Mouse (Mus musculus) lung, postnatal 0 days (tissue): ENCODE data around the gene Fut1. TPM values are rescaled to one million over a fixed set of nuclear protein-coding genes. Genes with fewer than 3 reads are reported as not detected.

Experiments
- ATAC-seq: fragments of 200-750 bp; cut with Nextera tagmentation; 2 replicates; pipeline ENCODE4 v1.8.0; 2017; ENCODE audit warnings: moderate library complexity
- DNase-seq: peaks from one replicate; pipeline ENCODE4 v3.0.0-alpha.2; 2016; ENCODE audit warnings: low spot score
- H3K27ac ChIP-seq: fragments of 300-500 bp; sonication (generic); 2 replicates; pipeline ENCODE4 v1.5.1; 2014; ENCODE audit warnings: antibody characterized with exemption, mild to moderate bottlenecking, low read length, mixed read lengths
- H3K27me3 ChIP-seq: fragments of 300-500 bp; sonication (generic); replicated peaks from 2 replicates; pipeline ENCODE4 v1.6.1; 2014; ENCODE audit warnings: low read length, mixed read lengths; ENCODE audit not compliant: insufficient read depth
- H3K36me3 ChIP-seq: fragments of 300-500 bp; sonication (generic); 2 replicates; pipeline ENCODE4 v1.6.1; 2014; ENCODE audit warnings: low read length, mixed read lengths; ENCODE audit not compliant: insufficient read depth
- H3K4me1 ChIP-seq: fragments of 300-500 bp; sonication (generic); 2 replicates; pipeline ENCODE4 v1.6.1; 2014; ENCODE audit warnings: antibody characterized with exemption, low read depth, low read length, mixed read lengths; ENCODE audit not compliant: insufficient read depth
- H3K4me2 ChIP-seq: fragments of 300-500 bp; sonication (generic); replicated peaks from 2 replicates; pipeline ENCODE4 v1.6.1; 2014; ENCODE audit warnings: low read depth, mild to moderate bottlenecking, low read length, moderate library complexity, mixed read lengths
- H3K4me3 ChIP-seq: fragments of 300-500 bp; sonication (generic); 2 replicates; pipeline ENCODE4 v1.5.1; 2014; ENCODE audit warnings: low read depth, low read length
- H3K9ac ChIP-seq: fragments of 300-500 bp; sonication (generic); replicated peaks from 2 replicates; pipeline ENCODE4 v1.6.1; 2014; ENCODE audit warnings: low read depth, mild to moderate bottlenecking
- H3K9me3 ChIP-seq: fragments of 300-500 bp; sonication (generic); 2 replicates; pipeline ENCODE4 v1.6.1; 2016; ENCODE audit warnings: low read length, mixed read lengths
- CTCF ChIP-seq: IDR thresholded peaks from 2 replicates; pipeline ENCODE4 v1.5.1; 2016; ENCODE audit warnings: antibody characterized with exemption, mild to moderate bottlenecking
- EP300 ChIP-seq: IDR thresholded peaks from 2 replicates; pipeline ENCODE4 v1.6.1; 2016; ENCODE audit warnings: antibody characterized with exemption, mild to moderate bottlenecking, control low read depth
- WGBS: fragments of 180-500 bp; shearing (Covaris S2); extraction: QIAGEN DNeasy Blood & Tissue Kit; methylation state at CpG from one replicate; pipeline ENCODE4 v1.1.7; 2014; 5-methylcytosine and 5-hydroxymethylcytosine counted together
- polyA plus RNA-seq: library from polyadenylated mRNA; unstranded; fragments of >200 nt; fragmentation: Nextera tagmentation; extraction: Ambion mirVana; gene quantifications from 2 replicates; pipeline ENCODE4 v1.2.1, GENCODE M21; 2015

The Fut1 gene
- polyA plus RNA-seq, 1 experiment from 2014 or later = 0.13 TPM

GRCm38 (mm10) chr7:45621443-45621842 is 4.4 kb downstream of the Fut1 start, which contains the start of gene Izumo1:
Izumo1 (plus strand) TSS chr7:45621811.
- WGBS = 28% methylated on average over 9 of the region's 9 CpGs
- DNase-seq = no peak
- Histone ChIP-seq H3K4me1 (0 out of 2 replicates have a peak, but pooled peaks cover 6% of the 10 kb centered on the region), H3K9ac (no peak within 1 kb of the TSS), H3K27me3 (peaks cover 7% of the 10 kb centered on the region; the same call in 1 of the 2 replicates), H3K4me2 (no peak within 1 kb of the TSS), H3K36me3 (no peaks in the 10 kb centered on the region), H3K9me3 (no peaks in the 10 kb centered on the region), H3K4me3 (no peak within 1 kb of the TSS), H3K27ac (no peak within 1 kb of the TSS)
- peak; percentile 42; the same call in 1 of the 2 replicates for ATAC-seq
- TF ChIP-seq CTCF (no peak), EP300 (no peak)

GRCm38 (mm10) chr7:45623507-45623906 is 6.4 kb downstream of the Fut1 start:
- H3K4me1 ChIP-seq = no peaks in the 10 kb centered on the region
- H3K4me2 ChIP-seq = no peak overlapping the region
- H3K27me3 ChIP-seq = no peaks in the 10 kb centered on the region
- H3K36me3 ChIP-seq = no peaks in the 10 kb centered on the region
- ATAC-seq (no peak), DNase-seq (no peak)
- H3K9me3 ChIP-seq = no peaks in the 10 kb centered on the region
- TF ChIP-seq EP300 = no peak
- no peak for TF ChIP-seq CTCF
- 94% methylated on average over 11 of the region's 11 CpGs for WGBS
- H3K27ac ChIP-seq = no peak overlapping the region
- H3K9ac ChIP-seq = no peak overlapping the region
- no peak overlapping the region for H3K4me3 ChIP-seq

GRCm38 (mm10) chr7:45624718-45625117 is 7.6 kb downstream of the Fut1 start:
- ATAC-seq (no peak), DNase-seq (no peak)
- TF ChIP-seq CTCF = no peak
- TF ChIP-seq EP300 = no peak

GRCm38 (mm10) chr7:45625481-45625880 is 8.4 kb downstream of the Fut1 start:
- Histone ChIP-seq H3K4me3 (no peak overlapping the region), H3K4me2 (no peak overlapping the region), H3K9ac (no peak overlapping the region), H3K27ac (no peak overlapping the region), H3K9me3 (no peaks in the 10 kb centered on the region), H3K36me3 (no peaks in the 10 kb centered on the region), H3K27me3 (no peaks in the 10 kb centered on the region), H3K4me1 (no peaks in the 10 kb centered on the region)
- DNase-seq = no peak
- TF ChIP-seq CTCF (no peak), EP300 (no peak)
- ATAC-seq = no peak
- 82% methylated on average over 8 of the region's 8 CpGs for WGBS

More at GRCm38 (mm10) chr7:45624718-45625117, 7.6 kb downstream of the Fut1 start:
- Histone ChIP-seq H3K27me3 (no peaks in the 10 kb centered on the region), H3K4me3 (no peak overlapping the region), H3K9ac (no peak overlapping the region), H3K4me2 (no peak overlapping the region), H3K4me1 (no peaks in the 10 kb centered on the region), H3K36me3 (no peaks in the 10 kb centered on the region), H3K27ac (no peak overlapping the region), H3K9me3 (no peaks in the 10 kb centered on the region)
- WGBS = 61% methylated on average over 3 of the region's 3 CpGs

- DNase-seq = no peak
- H3K4me1 ChIP-seq = no peaks in the 10 kb centered on the region
- ATAC-seq = peak; percentile 11; the same call in 1 of the 2 replicates
- no peaks in the 10 kb centered on the region for H3K9me3 ChIP-seq
- H3K36me3 ChIP-seq = no peaks in the 10 kb centered on the region
- no peak overlapping the region for H3K4me3 ChIP-seq
- no peak overlapping the region; the same call in 1 of the 2 replicates for H3K4me2 ChIP-seq
- peak overlapping the region; percentile 90 for H3K27ac ChIP-seq
- no peaks in the 10 kb centered on the region for H3K27me3 ChIP-seq
- 67% methylated on average over 7 of the region's 7 CpGs for WGBS
- TF ChIP-seq CTCF = no peak
- H3K9ac ChIP-seq = no peak overlapping the region
Measured at GRCm38 (mm10) chr7:45626571-45627076, 9.5 kb downstream of the Fut1 start.

GRCm38 (mm10) chr7:45627261-45627660 is 10.2 kb downstream of the Fut1 start, which contains the start of gene Rasip1:
Rasip1 (plus strand) TSS chr7:45627488.
- H3K4me2 ChIP-seq = peak within 1 kb of the TSS; percentile 89
- WGBS = 64% methylated on average over 9 of the region's 9 CpGs
- DNase-seq (peak; percentile 83), ATAC-seq (peak; percentile 74)
- no peaks in the 10 kb centered on the region for H3K27me3 ChIP-seq
- peak within 1 kb of the TSS; percentile 58 for H3K4me3 ChIP-seq
- H3K9me3 ChIP-seq = no peaks in the 10 kb centered on the region
- H3K4me1 ChIP-seq = peaks cover 3% of the 10 kb centered on the region; the same call in 1 of the 2 replicates
- peak within 1 kb of the TSS; percentile 66 for H3K9ac ChIP-seq
- peak within 1 kb of the TSS; percentile 90 for H3K27ac ChIP-seq
- H3K36me3 ChIP-seq = no peaks in the 10 kb centered on the region
- TF ChIP-seq CTCF (no peak), EP300 (peak; percentile 59)
